Mouse (Mus musculus) limb, embryonic 12.5 days (tissue): Measurements from ENCODE around the gene Jmjd1c. TPM values are rescaled to one million over a fixed set of nuclear protein-coding genes. Genes with fewer than 3 reads are reported as not detected.

ENCODE experiments used
- ATAC-seq: fragments of 200-750 bp; cut with Nextera tagmentation; 2 replicates; pipeline ENCODE4 v1.8.0; 2017; ENCODE audit warnings: low read depth, moderate TSS enrichment; ENCODE audit not compliant: insufficient number of reproducible peaks, insufficient read depth, low FRiP score, low TSS enrichment
- H3K27ac ChIP-seq: fragments of 300-500 bp; sonication (generic); 2 replicates; pipeline ENCODE4 v1.5.1; 2016; ENCODE audit warnings: mild to moderate bottlenecking, moderate library complexity
- H3K27me3 ChIP-seq: fragments of 300-500 bp; sonication (generic); 2 replicates; pipeline ENCODE4 v1.6.1; 2016; ENCODE audit warnings: mild to moderate bottlenecking, moderate library complexity
- H3K36me3 ChIP-seq: fragments of 300-500 bp; sonication (generic); 2 replicates; pipeline ENCODE4 v1.6.1; 2016; ENCODE audit warnings: mild to moderate bottlenecking, moderate library complexity
- H3K4me1 ChIP-seq: fragments of 300-500 bp; sonication (generic); replicated peaks from 2 replicates; pipeline ENCODE4 v1.6.1; 2016
- H3K4me2 ChIP-seq: fragments of 300-500 bp; sonication (generic); 2 replicates; pipeline ENCODE4 v1.6.1; 2016; ENCODE audit warnings: mild to moderate bottlenecking, moderate library complexity
- H3K4me3 ChIP-seq: fragments of 300-500 bp; sonication (generic); replicated peaks from 2 replicates; pipeline ENCODE4 v1.5.1; 2016; ENCODE audit warnings: mild to moderate bottlenecking
- H3K9ac ChIP-seq: fragments of 300-500 bp; sonication (generic); replicated peaks from 2 replicates; pipeline ENCODE4 v1.6.1; 2016; ENCODE audit warnings: mild to moderate bottlenecking, moderate library complexity
- H3K9me3 ChIP-seq: fragments of 300-500 bp; sonication (generic); 2 replicates; pipeline ENCODE4 v1.6.1; 2016; ENCODE audit warnings: mild to moderate bottlenecking, moderate library complexity
- WGBS: fragments of 180-500 bp; shearing (Covaris S2); methylation state at CpG from one replicate; pipeline ENCODE4 v1.1.7; 2016; 5-methylcytosine and 5-hydroxymethylcytosine counted together
- polyA plus RNA-seq: library from polyadenylated mRNA; unstranded; fragments of >200 nt; fragmentation: Nextera tagmentation; extraction: Ambion mirVana; gene quantifications from 2 replicates; pipeline ENCODE4 v1.2.1, GENCODE M21; 2016

The Jmjd1c gene
- 43.8 and 47.5 TPM in 2 replicates for polyA plus RNA-seq

DNA sequence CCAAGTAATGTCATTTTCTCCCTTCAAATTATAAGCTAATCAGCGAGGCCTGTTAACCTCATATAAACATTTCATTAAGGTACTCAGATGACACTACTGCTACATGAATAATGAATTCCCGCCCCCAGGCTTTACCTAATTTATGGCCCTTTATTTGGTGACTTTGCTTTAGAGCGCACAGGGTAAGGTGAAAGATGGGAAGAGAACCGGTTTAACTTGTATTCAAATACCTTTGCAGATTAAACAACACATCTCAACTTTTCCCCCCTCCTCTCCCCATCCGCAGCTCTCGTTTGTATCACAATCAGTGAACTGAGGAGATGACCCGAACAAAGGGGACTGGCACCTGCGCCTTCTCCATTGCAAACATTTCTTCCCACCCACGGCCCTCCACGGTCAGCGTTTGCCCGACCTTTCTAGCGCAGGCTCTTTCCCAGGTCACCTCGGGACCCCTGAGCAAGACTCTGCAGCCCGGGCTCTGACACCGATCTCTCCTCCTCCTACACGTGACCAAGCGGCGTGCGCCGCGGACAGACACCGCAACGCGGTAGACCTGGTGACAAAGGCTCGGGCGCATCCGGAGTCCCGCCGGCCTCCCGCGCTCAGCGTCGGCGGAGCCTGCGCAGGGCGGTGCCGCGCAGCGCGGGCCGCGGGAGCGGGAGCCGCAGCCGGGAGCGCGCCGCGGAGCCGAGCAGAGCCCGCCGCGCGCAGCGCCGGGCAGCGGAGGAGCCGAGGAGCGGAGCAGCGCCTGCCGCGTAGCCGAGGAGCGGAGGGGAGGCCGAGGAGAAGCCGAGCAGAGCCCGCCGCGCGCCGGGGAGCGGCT, at the start of gene Jmjd1c:
Gene Jmjd1c, plus strand, starts transcription at position 328 of the 823 bp plus-strand sequence.
- no peaks in the 10 kb centered on the region for H3K27me3 ChIP-seq
- H3K27ac ChIP-seq = peak within 1 kb of the TSS; percentile 98
- H3K36me3 ChIP-seq = no peaks in the 10 kb centered on the region
- under 1% methylated on average over 59 of the region's 73 CpGs for WGBS
- peak within 1 kb of the TSS; percentile 97 for H3K9ac ChIP-seq
- ATAC-seq = peak; percentile 74
- H3K4me3 ChIP-seq = peak within 1 kb of the TSS; percentile 89
- H3K4me1 ChIP-seq = peaks cover 28% of the 10 kb centered on the region
- peak within 1 kb of the TSS; percentile 82 for H3K4me2 ChIP-seq
- no peaks in the 10 kb centered on the region for H3K9me3 ChIP-seq

DNA sequence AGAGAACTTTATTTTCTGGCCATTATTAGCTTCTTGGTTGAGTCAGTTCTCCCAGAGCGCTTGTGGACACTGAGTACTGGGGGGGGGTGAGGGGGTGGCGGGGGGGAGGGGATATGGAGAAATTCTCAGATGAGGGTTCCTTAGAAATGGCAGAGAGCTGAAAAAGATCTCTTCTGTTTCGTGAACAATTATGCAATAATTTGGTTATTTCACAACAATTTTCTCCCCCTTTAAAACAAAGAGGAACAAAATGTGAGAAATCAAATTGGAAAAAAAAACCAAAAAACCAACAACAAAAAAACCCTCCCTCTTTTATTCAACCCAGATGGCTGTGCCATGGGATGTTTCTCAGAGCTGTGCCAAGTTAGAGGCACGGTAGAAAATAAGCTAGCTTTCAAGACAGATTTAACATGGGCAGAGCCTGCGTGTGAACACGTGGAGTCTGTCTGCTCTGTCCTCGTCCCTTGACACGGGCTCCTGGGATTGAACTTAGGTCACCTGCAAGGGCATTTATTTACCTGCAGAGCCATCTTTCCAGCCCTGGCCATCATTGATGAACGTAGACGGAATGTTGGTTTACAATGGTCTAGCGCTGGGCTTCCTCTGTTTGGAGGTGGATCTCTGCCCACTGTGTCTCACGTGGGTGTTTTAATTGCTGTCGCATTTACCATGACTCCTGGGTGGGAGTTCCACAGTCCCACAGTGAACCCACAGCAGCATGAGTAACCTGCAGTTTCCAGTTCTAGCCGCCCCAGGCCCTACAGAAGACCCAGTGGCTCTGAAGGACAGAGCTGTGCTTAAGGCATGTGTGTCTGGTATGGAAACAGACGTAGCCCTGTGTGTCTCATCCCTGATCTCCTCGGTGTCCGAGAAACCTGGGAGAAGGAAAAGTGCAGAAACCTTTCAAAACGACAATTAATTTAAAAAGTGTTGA, 47.9 kb upstream of the Jmjd1c start:
- Histone ChIP-seq H3K9ac (no peak overlapping the region), H3K4me1 (peaks cover 50% of the 10 kb centered on the region), H3K27me3 (no peaks in the 10 kb centered on the region), H3K27ac (peak overlapping the region; percentile 47), H3K4me3 (no peak overlapping the region), H3K4me2 (no peak overlapping the region), H3K9me3 (no peaks in the 10 kb centered on the region), H3K36me3 (no peaks in the 10 kb centered on the region)
- no peak for ATAC-seq
- 63% methylated on average over 18 of the region's 18 CpGs for WGBS

DNA sequence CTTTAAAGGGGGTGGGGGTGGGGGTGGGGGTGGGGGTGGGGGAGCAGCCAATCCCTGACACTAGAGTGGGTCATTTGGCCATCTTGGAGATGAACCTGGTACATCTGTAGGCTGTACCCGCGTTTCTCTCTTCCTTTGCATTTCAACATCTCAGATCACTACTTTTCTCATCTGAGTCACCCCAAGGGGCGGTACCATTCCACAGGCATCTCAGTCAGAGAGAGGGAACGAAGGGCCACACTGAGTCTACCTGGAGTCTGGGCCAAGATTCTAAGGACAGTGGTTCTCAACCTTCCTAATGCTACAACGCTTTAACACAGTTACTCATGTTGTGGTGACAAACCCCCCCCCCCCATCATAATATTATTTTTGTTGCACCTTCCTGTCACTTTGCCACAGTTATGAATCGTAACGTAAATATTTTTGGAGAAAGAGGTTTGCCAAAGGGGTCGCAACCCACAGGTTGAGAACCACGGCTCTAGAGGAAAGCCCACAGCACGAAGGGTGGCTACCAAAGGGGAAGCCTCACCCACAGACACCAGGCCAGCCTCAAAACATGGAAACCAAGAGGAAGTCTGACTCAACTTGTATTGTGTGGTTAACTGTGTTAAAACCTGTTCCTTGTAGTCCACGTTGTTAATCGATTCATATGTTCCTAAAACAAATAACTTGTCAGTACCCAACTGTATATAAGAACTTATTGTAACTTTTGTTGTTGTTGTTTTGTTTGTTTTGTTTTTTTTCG, 46.9 kb upstream of the Jmjd1c start:
- H3K9ac ChIP-seq = no peak overlapping the region
- H3K27ac ChIP-seq = no peak overlapping the region
- ATAC-seq = no peak
- no peaks in the 10 kb centered on the region for H3K36me3 ChIP-seq
- H3K4me3 ChIP-seq = no peak overlapping the region
- no peaks in the 10 kb centered on the region for H3K27me3 ChIP-seq
- WGBS = 92% methylated on average over 13 of the region's 13 CpGs
- H3K9me3 ChIP-seq = no peaks in the 10 kb centered on the region
- no peak overlapping the region for H3K4me2 ChIP-seq
- peaks cover 56% of the 10 kb centered on the region for H3K4me1 ChIP-seq

DNA sequence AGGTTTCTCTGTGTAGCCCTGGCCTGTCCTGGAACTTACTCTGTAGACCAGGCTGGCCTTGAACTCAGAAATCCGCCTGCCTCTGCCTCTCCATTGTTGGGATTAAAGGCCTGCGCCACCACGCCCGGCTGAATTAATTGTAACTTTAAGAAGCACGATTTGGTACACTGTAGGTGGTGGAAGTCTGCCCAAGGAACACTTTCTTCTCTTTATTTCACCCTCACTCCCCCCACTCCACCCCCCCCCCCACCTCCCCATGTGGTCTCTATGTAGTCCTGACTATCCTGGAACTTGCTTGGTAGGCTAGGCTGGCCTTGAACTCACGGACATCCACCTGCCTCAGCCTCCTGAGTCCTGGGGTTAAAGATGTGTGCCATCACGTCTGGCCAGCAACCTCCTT, 46.3 kb upstream of the Jmjd1c start:
- Histone ChIP-seq H3K27ac (no peak overlapping the region), H3K4me1 (peaks cover 56% of the 10 kb centered on the region), H3K4me3 (no peak overlapping the region), H3K36me3 (no peaks in the 10 kb centered on the region), H3K27me3 (no peaks in the 10 kb centered on the region), H3K9ac (no peak overlapping the region), H3K4me2 (no peak overlapping the region), H3K9me3 (no peaks in the 10 kb centered on the region)
- ATAC-seq = no peak
- WGBS = 94% methylated on average over 7 of the region's 7 CpGs

DNA sequence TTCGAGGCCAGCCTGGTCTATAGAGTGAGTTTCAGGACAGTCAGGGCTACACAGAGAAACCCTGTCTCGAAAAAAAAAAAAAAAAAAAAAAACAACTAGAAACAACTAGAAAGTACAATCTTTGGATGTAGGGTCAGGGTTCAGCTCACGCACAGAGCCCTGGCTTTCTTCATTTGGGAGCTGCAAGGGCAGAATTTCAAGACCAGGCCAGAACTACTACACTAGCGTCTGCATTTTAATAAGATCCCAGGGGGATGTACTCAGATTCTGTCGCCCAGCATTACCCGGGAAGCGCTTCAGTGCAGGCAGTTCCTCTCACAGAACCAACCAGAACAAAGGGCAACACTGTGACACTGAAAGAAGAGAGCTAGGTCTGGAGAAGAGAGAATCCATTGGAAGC, 45.2 kb upstream of the Jmjd1c start:
- Histone ChIP-seq H3K27ac (peak overlapping the region; percentile 64), H3K36me3 (no peaks in the 10 kb centered on the region), H3K4me2 (no peak overlapping the region), H3K9me3 (no peaks in the 10 kb centered on the region), H3K4me1 (peaks cover 53% of the 10 kb centered on the region), H3K27me3 (no peaks in the 10 kb centered on the region), H3K4me3 (no peak overlapping the region), H3K9ac (no peak overlapping the region)
- ATAC-seq = no peak
- WGBS = 60% methylated on average over 6 of the region's 7 CpGs

GRCm38 (mm10) chr10:67051466-67051865, 44.5 kb upstream of the Jmjd1c start:
- no peak for ATAC-seq
- Histone ChIP-seq H3K4me1 (peaks cover 57% of the 10 kb centered on the region), H3K4me3 (no peak overlapping the region)

GRCm38 (mm10) chr10:67052429-67052828, 43.5 kb upstream of the Jmjd1c start:
- peaks cover 62% of the 10 kb centered on the region for H3K4me1 ChIP-seq
- H3K4me2 ChIP-seq = no peak overlapping the region
- no peak overlapping the region for H3K4me3 ChIP-seq
- no peaks in the 10 kb centered on the region for H3K36me3 ChIP-seq
- no peak overlapping the region for H3K9ac ChIP-seq
- 68% methylated on average over 9 of the region's 9 CpGs for WGBS
- no peak for ATAC-seq
- no peaks in the 10 kb centered on the region for H3K9me3 ChIP-seq
- no peaks in the 10 kb centered on the region for H3K27me3 ChIP-seq
- 0 out of 2 replicates have a peak overlapping the region, but pooled peaks have one; percentile 35 for H3K27ac ChIP-seq

More at GRCm38 (mm10) chr10:67051466-67051865, 44.5 kb upstream of the Jmjd1c start:
- WGBS = 55% methylated on average over 5 of the region's 5 CpGs
- Histone ChIP-seq H3K4me2 (no peak overlapping the region), H3K9ac (no peak overlapping the region), H3K36me3 (no peaks in the 10 kb centered on the region), H3K27me3 (no peaks in the 10 kb centered on the region), H3K9me3 (no peaks in the 10 kb centered on the region), H3K27ac (peak overlapping the region; percentile 64)

DNA sequence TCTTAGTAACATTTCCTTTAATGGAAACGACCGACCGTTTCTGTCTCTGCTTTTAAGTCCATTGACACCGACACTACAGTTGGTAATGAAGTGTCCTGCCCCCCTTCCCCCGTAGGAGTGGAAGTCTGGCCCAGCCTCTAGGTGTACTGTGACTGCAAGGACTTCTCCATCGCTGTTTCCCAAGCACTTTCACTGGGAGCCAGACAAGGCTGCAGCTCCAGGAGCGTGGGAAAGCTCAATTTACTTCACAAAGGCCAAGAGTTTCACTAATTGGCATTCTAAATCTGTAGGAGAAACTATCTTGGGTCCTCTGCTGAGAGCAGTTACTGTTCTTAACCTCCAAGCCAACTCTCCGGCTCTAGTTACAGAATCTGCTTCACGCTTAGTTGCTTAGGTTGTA, 42.5 kb upstream of the Jmjd1c start:
- no peak overlapping the region; the same call in 1 of the 2 replicates for H3K27ac ChIP-seq
- H3K9me3 ChIP-seq = no peaks in the 10 kb centered on the region
- H3K9ac ChIP-seq = no peak overlapping the region
- no peak for ATAC-seq
- H3K4me2 ChIP-seq = no peak overlapping the region
- H3K36me3 ChIP-seq = no peaks in the 10 kb centered on the region
- no peak overlapping the region for H3K4me3 ChIP-seq
- no peaks in the 10 kb centered on the region for H3K27me3 ChIP-seq
- WGBS = 20% methylated on average over 9 of the region's 9 CpGs
- peaks cover 62% of the 10 kb centered on the region for H3K4me1 ChIP-seq

GRCm38 (mm10) chr10:67055867-67056856, 39.8 kb upstream of the Jmjd1c start:
- no peaks in the 10 kb centered on the region for H3K9me3 ChIP-seq
- WGBS = 44% methylated on average over 17 of the region's 17 CpGs
- H3K36me3 ChIP-seq = no peaks in the 10 kb centered on the region
- H3K4me1 ChIP-seq = peaks cover 67% of the 10 kb centered on the region
- H3K27ac ChIP-seq = peak overlapping the region; percentile 87
- no peaks in the 10 kb centered on the region for H3K27me3 ChIP-seq
- H3K4me2 ChIP-seq = 0 out of 2 replicates have a peak overlapping the region, but pooled peaks have one; percentile 0
- no peak overlapping the region for H3K4me3 ChIP-seq
- no peak overlapping the region for H3K9ac ChIP-seq
- ATAC-seq = no peak

DNA sequence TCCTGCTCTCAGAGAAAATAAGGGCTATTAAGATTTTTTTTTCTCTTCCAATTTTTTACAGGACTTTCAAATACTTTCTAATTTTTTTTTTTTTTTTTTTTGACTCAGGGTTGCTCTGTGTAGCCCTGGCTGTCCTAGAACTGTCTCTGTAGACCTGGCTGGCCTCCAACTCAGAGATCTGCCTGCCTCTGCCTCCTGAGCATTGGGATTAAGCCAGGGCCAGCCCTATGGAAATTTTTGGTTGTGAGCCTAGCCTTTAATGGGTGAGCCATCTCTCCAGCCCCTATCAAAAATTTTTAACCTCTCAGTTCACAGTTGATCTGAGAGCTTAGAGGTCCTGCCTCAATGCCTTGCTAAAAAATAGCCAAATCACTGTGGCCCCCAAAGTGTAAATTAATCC, 38.7 kb upstream of the Jmjd1c start:
- no peak for ATAC-seq
- no peak overlapping the region for H3K27ac ChIP-seq

More for the DNA sequence above, 38.7 kb upstream of the Jmjd1c start:
- Histone ChIP-seq H3K4me3 (no peak overlapping the region), H3K9ac (no peak overlapping the region), H3K9me3 (no peaks in the 10 kb centered on the region), H3K36me3 (no peaks in the 10 kb centered on the region), H3K4me1 (peaks cover 69% of the 10 kb centered on the region), H3K27me3 (no peaks in the 10 kb centered on the region), H3K4me2 (no peak overlapping the region)
